Mouse (Mus musculus) monocyte, adult 2 months (primary cell): ENCODE data around the gene Vash1.

Experiments
- DNase-seq, 2 experiments: peaks; one replicate each; pipeline ENCODE4 v3.0.0; 2022; ENCODE audit warnings: low spot score in 2 of 2, low read depth in 1 of 2

Vash1 gene

DNA sequence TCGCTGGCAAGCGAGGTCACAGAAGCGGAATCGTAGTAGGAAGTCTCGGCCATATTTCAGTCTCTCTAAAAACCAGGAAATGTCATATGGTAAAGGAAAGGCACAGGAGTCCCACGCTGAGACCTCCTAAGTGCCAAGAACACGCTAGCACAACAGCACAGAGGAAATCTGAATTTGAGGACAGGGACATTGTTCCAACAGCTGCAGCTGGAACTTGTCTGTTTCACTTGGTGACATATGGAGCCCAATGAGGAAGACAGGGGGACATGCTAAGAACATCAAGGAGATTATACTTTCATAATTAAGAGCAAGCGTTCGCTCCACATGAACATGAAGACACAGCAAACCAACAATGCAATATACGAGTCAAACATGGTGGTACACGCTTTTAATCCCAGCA lies 38.5 kb downstream of the Vash1 start:
- DNase-seq: no peak

DNA sequence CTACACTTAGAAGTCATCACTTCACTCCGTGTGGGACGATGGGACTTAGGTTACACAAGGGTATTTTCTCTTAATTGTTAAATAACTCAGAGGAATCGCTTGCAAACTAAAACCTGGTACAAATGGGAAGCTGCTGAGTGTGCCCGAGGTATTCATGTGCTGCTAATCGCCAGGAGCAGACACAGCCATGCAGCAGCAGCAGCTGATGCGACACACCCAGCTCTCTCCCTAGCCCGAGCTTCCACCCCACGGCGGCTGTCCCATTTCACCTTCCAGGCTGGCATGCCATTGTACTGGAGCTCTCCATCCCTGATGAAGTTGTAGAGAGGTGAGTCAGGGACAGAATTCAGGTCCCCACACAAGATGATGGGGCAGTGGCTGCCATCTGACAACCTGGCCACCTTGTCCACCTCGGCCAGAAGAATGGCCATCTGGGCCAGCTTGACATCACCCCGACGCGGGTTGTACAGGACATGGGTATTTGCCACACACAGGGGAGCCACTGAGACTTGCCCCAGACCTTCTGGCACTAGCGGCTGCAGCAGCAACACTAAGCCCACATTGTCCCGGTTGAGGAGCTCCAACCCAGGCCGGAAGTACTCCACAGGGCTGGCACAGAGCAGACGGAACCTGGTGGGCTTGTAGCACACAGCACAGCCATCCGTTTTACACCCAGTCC lies 41.6 kb downstream of the Vash1 start:
- no peak for DNase-seq

GRCm38 (mm10) chr12:86721453-86721852 lies 43.0 kb downstream of the Vash1 start:
- no peak for DNase-seq

DNA sequence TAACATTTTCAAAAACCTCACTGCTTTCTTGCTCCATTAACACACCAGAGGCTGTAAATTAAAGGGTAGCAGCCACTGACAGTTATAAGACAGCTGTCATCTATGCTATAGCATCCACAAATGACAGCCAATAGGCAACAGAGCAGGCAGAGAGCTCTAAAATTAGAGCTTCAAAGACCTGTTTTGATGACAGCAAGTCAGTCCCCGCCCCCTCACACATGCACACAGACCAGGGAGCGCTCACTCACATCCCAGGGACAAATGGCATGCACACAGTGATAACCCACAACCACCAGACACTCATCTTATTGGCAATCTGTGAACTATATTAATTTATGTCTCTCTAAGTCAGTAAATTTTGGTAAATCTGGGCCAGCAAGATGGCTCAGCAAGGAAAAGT lies 45.8 kb downstream of the Vash1 start:
- no peak for DNase-seq

DNA sequence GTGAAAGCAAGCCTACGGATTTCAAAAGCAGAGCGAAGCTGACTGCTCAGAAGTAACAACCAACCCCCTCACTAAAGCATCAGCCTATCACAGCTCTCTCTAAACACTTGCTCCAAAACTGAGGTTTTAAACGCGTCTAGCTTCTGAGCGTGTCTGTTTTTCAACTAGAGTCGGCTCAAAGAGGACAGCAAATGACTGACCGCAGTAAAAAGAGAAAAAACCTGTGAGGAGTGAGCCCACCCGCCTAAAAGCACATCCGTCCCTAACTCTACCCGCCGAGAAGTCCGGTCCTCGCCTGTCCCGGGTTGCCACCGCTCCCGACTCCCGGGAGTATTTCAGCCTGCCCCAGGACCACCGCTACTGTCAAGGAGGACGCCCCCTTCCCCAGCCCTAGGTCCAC lies 47.2 kb downstream of the Vash1 start:
- no peak for DNase-seq

- peak; percentile 69 to 92 for DNase-seq
These were observed 47.7 kb downstream of the Vash1 start, which contains the start of gene Angel1 for GRCm38 (mm10) chr12:86726120-86726640. Gene Angel1 (minus strand): TSS chr12:86726460.

DNA sequence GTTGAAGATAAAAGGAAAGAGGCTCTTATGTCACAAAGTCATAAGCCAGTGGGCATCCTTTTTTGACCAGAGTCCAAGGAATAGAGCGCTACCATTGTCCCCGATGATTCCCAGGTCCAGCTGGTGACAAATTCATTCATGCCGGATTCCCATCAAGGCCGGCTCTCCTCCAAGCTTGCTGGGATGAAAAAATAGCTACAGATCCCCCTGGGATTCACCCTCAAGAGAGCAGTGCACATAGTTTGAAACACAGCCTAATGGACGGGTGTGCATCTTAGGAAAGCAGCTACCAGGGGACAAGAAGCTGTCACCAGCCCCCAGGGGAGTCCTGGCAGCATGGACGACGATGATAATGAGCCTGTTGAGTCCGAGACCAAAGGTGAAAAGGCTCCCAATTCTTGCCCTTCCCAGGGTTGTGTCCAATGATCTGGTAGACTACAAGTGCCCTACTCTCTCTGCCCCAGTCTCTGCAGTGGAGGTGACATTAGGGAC lies 55.9 kb downstream of the Vash1 start, which contains the start of gene Lrrc74a:
Gene Lrrc74a, plus strand, starts transcription at position 51 of the 492 bp plus-strand sequence.
- DNase-seq: no peak
